Mouse (Mus musculus): ENCODE measurements around the gene Acod1.

DNA sequence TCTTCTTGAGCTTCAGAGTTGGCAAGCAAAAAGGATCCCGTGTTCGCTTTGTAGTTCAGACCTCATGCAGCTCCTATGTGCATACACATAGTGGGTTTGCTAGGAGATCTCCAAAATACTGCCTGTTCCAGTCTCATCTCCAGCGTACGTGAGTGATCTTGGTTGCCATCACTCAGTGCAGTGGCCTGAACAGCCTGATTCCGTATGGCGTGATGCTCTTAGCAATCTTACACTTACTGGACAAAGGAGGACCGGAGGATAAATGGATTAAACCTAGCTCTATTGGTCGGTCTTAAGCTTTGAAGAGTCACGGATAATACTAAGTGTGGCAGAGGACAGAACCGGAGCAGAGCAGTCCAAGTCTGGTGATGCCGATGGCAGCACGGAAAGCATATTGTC, 22.7 kb downstream of the Acod1 start:
- TF ChIP-seq EP300 (IDR thresholded peaks at IDR 0.05; ENCODE audit: low read length) (no peak), ZNF384 (IDR thresholded peaks at IDR 0.05; ENCODE audit: low read depth, low read length) (no peak), CTCF (conservative IDR thresholded peaks at IDR 0.05 in 1 of 2, IDR thresholded peaks at IDR 0.05 in 1 of 2; ENCODE audit: low read depth in 2 of 2, low read length in 2 of 2) (no peak), E2F4 (IDR thresholded peaks at IDR 0.05; ENCODE audit: insufficient replicate concordance, low read depth, low read length) (no peak), TBP (conservative IDR thresholded peaks at IDR 0.05; ENCODE audit: low read depth, low read length) (no peak)

Measured in CH12.LX (cell line).